Mouse (Mus musculus) embryonic stem cell, embryonic (primary cell): ENCODE measurements at regions not wholly inside any gene's neighbourhood (a gene's known extent, or its start where the extent isn't known, plus 50 kb on each side); places are given as distances from the start of the nearest gene placed in this dataset.

ENCODE experiments used
- CTCF ChIA-PET, 4 experiments: fragments of 300-600 bp in 2 of 4; fragments of 350-600 bp in 2 of 4; sonication (Branson Sonifier 250); formaldehyde crosslinking; loops; one replicate each; lab custom pipeline; 2022; ENCODE audit warnings: inconsistent platforms in 2 of 4; lab: Charles Lee
- POLR2A ChIA-PET, 4 experiments: fragments of 300-600 bp in 2 of 4; fragments of 350-600 bp in 2 of 4; sonication (Branson Sonifier 250); formaldehyde crosslinking; loops; one replicate each; lab custom pipeline; 2022; ENCODE audit warnings: antibody characterized with exemption in 4 of 4, inconsistent platforms in 1 of 4; lab: Charles Lee

GRCm38 (mm10) chr4:105406786-105407464, 249.8 kb downstream of the Plpp3 start:
- ChIA-PET POLR2A (no interaction called here), CTCF (interaction anchor here in 1 of 4 experiments (0.6 kb wide), 1 partner anchor 13 kb away, joined by 5 read pairs; no protein-coding TSS in a partner anchor)

- ChIA-PET CTCF (no interaction called here), POLR2A (no interaction called here)
These were observed 251.7 kb downstream of the Plpp3 start for GRCm38 (mm10) chr4:105408896-105409295.

GRCm38 (mm10) chr4:105417166-105417565, 260.0 kb downstream of the Plpp3 start:
- CTCF ChIA-PET, result no interaction called here
- POLR2A ChIA-PET, result interaction anchor here in 1 of 4 experiments (0.7 kb wide), 1 partner anchor 101 kb away, joined by 3 read pairs; no protein-coding TSS in a partner anchor

- POLR2A ChIA-PET, result no interaction called here
- CTCF ChIA-PET, result no interaction called here
These were observed 265.3 kb downstream of the Plpp3 start for GRCm38 (mm10) chr4:105422466-105422865.

- ChIA-PET CTCF (interaction anchor here in 1 of 4 experiments (0.6 kb wide), 1 partner anchor 186 kb away, joined by 3 read pairs; no protein-coding TSS in a partner anchor), POLR2A (interaction anchor here in 3 of 4 experiments (0.7 to 1.9 kb wide), 4 partner anchors 36 to 277 kb away, joined by 3 to 8 read pairs (median 4); no protein-coding TSS in a partner anchor)
These were observed 266.6 kb downstream of the Plpp3 start for GRCm38 (mm10) chr4:105423727-105424201.

GRCm38 (mm10) chr4:105425086-105425485, 267.9 kb downstream of the Plpp3 start:
- CTCF ChIA-PET, result interaction anchor here (0.6 to 0.7 kb wide), 5 partner anchors 96 to 879 kb away, joined by 3 to 10 read pairs (median 5); no protein-coding TSS in a partner anchor
- POLR2A ChIA-PET, result interaction anchor here in 3 of 4 experiments (0.6 to 1.9 kb wide), 5 partner anchors 30 to 268 kb away, joined by 3 to 8 read pairs (median 3); partner anchors contain the start of gene Plpp3 (in 1 of the 3)

- CTCF ChIA-PET, result no interaction called here
- POLR2A ChIA-PET, result no interaction called here
These were observed 270.4 kb downstream of the Plpp3 start for GRCm38 (mm10) chr4:105427581-105427980.

- CTCF ChIA-PET, result no interaction called here
- POLR2A ChIA-PET, result no interaction called here
These were observed 272.4 kb downstream of the Plpp3 start for GRCm38 (mm10) chr4:105429381-105430100.

GRCm38 (mm10) chr4:105432461-105432860, 275.3 kb downstream of the Plpp3 start:
- CTCF ChIA-PET, result no interaction called here
- POLR2A ChIA-PET, result no interaction called here

GRCm38 (mm10) chr4:105437141-105437540, 280.0 kb downstream of the Plpp3 start:
- CTCF ChIA-PET, result no interaction called here
- POLR2A ChIA-PET, result no interaction called here

GRCm38 (mm10) chr4:105449046-105449860, 292.1 kb downstream of the Plpp3 start:
- ChIA-PET CTCF (interaction anchor here in 1 of 4 experiments (0.6 kb wide), 1 partner anchor 371 kb away, joined by 3 read pairs; no protein-coding TSS in a partner anchor), POLR2A (interaction anchor here in 2 of 4 experiments (0.6 to 0.9 kb wide), 5 partner anchors 11 to 1011 kb away, joined by 3 to 7 read pairs (median 3); no protein-coding TSS in a partner anchor)

GRCm38 (mm10) chr4:105450881-105451280, 293.7 kb downstream of the Plpp3 start:
- ChIA-PET CTCF (no interaction called here), POLR2A (no interaction called here)

- POLR2A ChIA-PET, result no interaction called here
These were observed 294.7 kb downstream of the Plpp3 start for GRCm38 (mm10) chr4:105451871-105452270.

GRCm38 (mm10) chr4:105456955-105457621, 299.9 kb downstream of the Plpp3 start:
- POLR2A ChIA-PET, result no interaction called here
- CTCF ChIA-PET, result no interaction called here

More at GRCm38 (mm10) chr4:105451871-105452270, 294.7 kb downstream of the Plpp3 start:
- CTCF ChIA-PET, result no interaction called here

- ChIA-PET CTCF (interaction anchor here in 2 of 4 experiments (0.8 to 1.0 kb wide), 2 partner anchors 308 kb away, joined by 3 to 4 read pairs; no protein-coding TSS in a partner anchor), POLR2A (interaction anchor here in 3 of 4 experiments (0.5 to 1.7 kb wide), 11 partner anchors 12 to 468 kb away, joined by 3 to 8 read pairs (median 3); no protein-coding TSS in a partner anchor)
These were observed 303.0 kb downstream of the Plpp3 start for GRCm38 (mm10) chr4:105459991-105460688.

- POLR2A ChIA-PET, result interaction anchor here in 2 of 4 experiments (0.5 to 1.7 kb wide), 7 partner anchors 36 to 305 kb away, joined by 3 to 8 read pairs (median 3); no protein-coding TSS in a partner anchor
- CTCF ChIA-PET, result interaction anchor here in 3 of 4 experiments (0.6 to 1.0 kb wide), 3 partner anchors 306 to 309 kb away, joined by 3 to 4 read pairs (median 3); no protein-coding TSS in a partner anchor
These were observed 303.5 kb downstream of the Plpp3 start for GRCm38 (mm10) chr4:105460689-105461005.

GRCm38 (mm10) chr4:105467811-105468210, 310.7 kb downstream of the Plpp3 start:
- ChIA-PET CTCF (no interaction called here), POLR2A (no interaction called here)
